Mouse (Mus musculus) fibroblast of lung, adult 2 months (primary cell): ENCODE results near the gene Fam163a.
"Not testable (repeated sequence)": the region's sequence is repeated elsewhere in the genome, so short reads cannot be mapped to it uniquely, and the experiment has no call there.

Experiments
- DNase-seq: peaks from one replicate; pipeline ENCODE4 v3.0.0-alpha.2; 2011; ENCODE audit warnings: low read depth

Fam163a gene

GRCm38 (mm10) chr1:156204656-156205131 lies at the start of gene Fam163a:
Gene Fam163a, minus strand, starts transcription at chr1:156205026.
- no peak for DNase-seq

GRCm38 (mm10) chr1:156251096-156251495 lies 46.3 kb upstream of the Fam163a start:
- DNase-seq = not testable (repeated sequence)

- no peak for DNase-seq
These were observed 43.1 kb upstream of the Fam163a start for GRCm38 (mm10) chr1:156247893-156248292.

- DNase-seq = no peak
These were observed 37.0 kb upstream of the Fam163a start for GRCm38 (mm10) chr1:156241713-156242348.

- DNase-seq = no peak
These were observed 36.2 kb upstream of the Fam163a start for GRCm38 (mm10) chr1:156241035-156241434.

GRCm38 (mm10) chr1:156231122-156231521 lies 26.3 kb upstream of the Fam163a start:
- no peak for DNase-seq

- DNase-seq = no peak
These were observed 25.7 kb upstream of the Fam163a start for GRCm38 (mm10) chr1:156230339-156231089.

- DNase-seq = no peak
These were observed 24.6 kb upstream of the Fam163a start for GRCm38 (mm10) chr1:156229448-156229847.

- no peak for DNase-seq
These were observed 23.9 kb upstream of the Fam163a start for GRCm38 (mm10) chr1:156228728-156229127.

- DNase-seq = no peak
These were observed 22.1 kb upstream of the Fam163a start for GRCm38 (mm10) chr1:156226903-156227302.

- no peak for DNase-seq
These were observed 17.6 kb upstream of the Fam163a start for GRCm38 (mm10) chr1:156222205-156223000.

- no peak for DNase-seq
These were observed 16.5 kb upstream of the Fam163a start for GRCm38 (mm10) chr1:156221327-156221726.

- no peak for DNase-seq
These were observed 13.7 kb upstream of the Fam163a start for GRCm38 (mm10) chr1:156218573-156218972.

GRCm38 (mm10) chr1:156217941-156218340 lies 13.1 kb upstream of the Fam163a start:
- no peak for DNase-seq

GRCm38 (mm10) chr1:156217393-156217792 lies 12.6 kb upstream of the Fam163a start:
- DNase-seq = no peak

- no peak for DNase-seq
These were observed 11.4 kb upstream of the Fam163a start for GRCm38 (mm10) chr1:156216249-156216648.

- no peak for DNase-seq
These were observed 9.8 kb upstream of the Fam163a start for GRCm38 (mm10) chr1:156214651-156215050.

- no peak for DNase-seq
These were observed 8.1 kb upstream of the Fam163a start for GRCm38 (mm10) chr1:156212923-156213322.

- DNase-seq = no peak
These were observed 7.0 kb upstream of the Fam163a start for GRCm38 (mm10) chr1:156211809-156212317.

GRCm38 (mm10) chr1:156205164-156205563 lies 338 bp upstream of the Fam163a start:
- no peak for DNase-seq

GRCm38 (mm10) chr1:156203961-156204655 lies 718 bp downstream of the Fam163a start:
- no peak for DNase-seq

- DNase-seq = no peak
These were observed 2.2 kb downstream of the Fam163a start for GRCm38 (mm10) chr1:156202661-156203060.
